Mouse (Mus musculus) forebrain, postnatal 0 days (tissue): ENCODE data around the gene Lars2. TPM values are rescaled to one million over a fixed set of nuclear protein-coding genes. Genes with fewer than 3 reads are reported as not detected.

Experiments
- ATAC-seq: fragments of 200-750 bp; cut with Nextera tagmentation; 2 replicates; pipeline ENCODE4 v1.8.0; 2017; ENCODE audit warnings: mild to moderate bottlenecking, moderate library complexity
- DNase-seq: peaks from one replicate; pipeline ENCODE4 v3.0.0-alpha.2; 2015
- H3K27ac ChIP-seq: fragments of 300-500 bp; sonication (generic); 2 replicates; pipeline ENCODE4 v1.5.1; 2014; ENCODE audit warnings: low read depth, mild to moderate bottlenecking, antibody characterized with exemption, low read length, moderate library complexity, mixed read lengths
- H3K27me3 ChIP-seq: fragments of 300-500 bp; sonication (generic); 2 replicates; pipeline ENCODE4 v1.6.1; 2014; ENCODE audit warnings: mild to moderate bottlenecking, low read length, mixed read lengths; ENCODE audit not compliant: insufficient read depth
- H3K36me3 ChIP-seq: fragments of 300-500 bp; sonication (generic); 2 replicates; pipeline ENCODE4 v1.6.1; 2014; ENCODE audit warnings: mild to moderate bottlenecking, moderate library complexity; ENCODE audit not compliant: insufficient read depth
- H3K4me1 ChIP-seq: fragments of 300-500 bp; sonication (generic); 2 replicates; pipeline ENCODE4 v1.6.1; 2014; ENCODE audit warnings: antibody characterized with exemption; ENCODE audit not compliant: insufficient read depth
- H3K4me2 ChIP-seq: fragments of 300-500 bp; sonication (generic); 2 replicates; pipeline ENCODE4 v1.6.1; 2014; ENCODE audit warnings: low read depth, mild to moderate bottlenecking, moderate library complexity
- H3K4me3 ChIP-seq: fragments of 300-500 bp; sonication (generic); 2 replicates; pipeline ENCODE4 v1.5.1; 2014; ENCODE audit warnings: low read depth, low read length, mixed read lengths
- H3K9ac ChIP-seq: fragments of 300-500 bp; sonication (generic); 2 replicates; pipeline ENCODE4 v1.6.1; 2014; ENCODE audit warnings: mild to moderate bottlenecking
- H3K9me3 ChIP-seq: fragments of 300-500 bp; sonication (generic); 2 replicates; pipeline ENCODE4 v1.6.1; 2016; ENCODE audit warnings: low read length
- CTCF ChIP-seq: sonication (generic); IDR thresholded peaks from 2 replicates; pipeline ENCODE4 v1.5.1; 2016; ENCODE audit warnings: antibody characterized with exemption, control low read depth, low read depth
- WGBS: fragments of 180-500 bp; shearing (Covaris S2); extraction: QIAGEN DNeasy Blood & Tissue Kit; methylation state at CpG from one replicate; pipeline ENCODE4 v1.1.7; 2014; 5-methylcytosine and 5-hydroxymethylcytosine counted together
- polyA plus RNA-seq: library from polyadenylated mRNA; unstranded; fragments of >200 nt; fragmentation: Nextera tagmentation; extraction: Ambion mirVana; gene quantifications from 2 replicates; pipeline ENCODE4 v1.2.1, GENCODE M21; 2015
- total RNA-seq: library from RNA; depleted of rRNA; stranded (reverse); fragments of >200 nt; gene quantifications from 2 replicates; pipeline ENCODE4 v1.2.3, GENCODE M21; 2014

The Lars2 gene
- total and polyA plus RNA-seq, 2 experiments from 2014 or later: 83.3 to 876 TPM

GRCm38 (mm10) chr9:123451772-123452171 is 85.0 kb downstream of the Lars2 start:
- Histone ChIP-seq H3K27ac (no peak overlapping the region), H3K36me3 (peaks cover 23% of the 10 kb centered on the region), H3K27me3 (no peaks in the 10 kb centered on the region), H3K4me2 (no peak overlapping the region), H3K9ac (no peak overlapping the region), H3K4me3 (no peak overlapping the region), H3K9me3 (no peaks in the 10 kb centered on the region), H3K4me1 (no peaks in the 10 kb centered on the region)
- no peak for TF ChIP-seq CTCF
- ATAC-seq (no peak), DNase-seq (no peak)
- 80% methylated on average over 3 of the region's 3 CpGs for WGBS

GRCm38 (mm10) chr9:123456634-123457602 is 90.2 kb downstream of the Lars2 start:
- no peaks in the 10 kb centered on the region for H3K27me3 ChIP-seq
- no peak for TF ChIP-seq CTCF
- H3K36me3 ChIP-seq: peaks cover 32% of the 10 kb centered on the region
- H3K9ac ChIP-seq: no peak overlapping the region
- WGBS: 60% methylated on average over 9 of the region's 9 CpGs
- H3K4me1 ChIP-seq: no peaks in the 10 kb centered on the region
- no peaks in the 10 kb centered on the region for H3K9me3 ChIP-seq
- DNase-seq (no peak), ATAC-seq (no peak)
- no peak overlapping the region for H3K27ac ChIP-seq
- H3K4me2 ChIP-seq: no peak overlapping the region
- H3K4me3 ChIP-seq: no peak overlapping the region

GRCm38 (mm10) chr9:123457603-123458002 is 90.9 kb downstream of the Lars2 start:
- TF ChIP-seq CTCF: peak; percentile 52
- no peak for ATAC-seq

GRCm38 (mm10) chr9:123467141-123467620 is 100.5 kb downstream of the Lars2 start:
- H3K9ac ChIP-seq: no peak overlapping the region
- WGBS: 26% methylated on average over 4 of the region's 4 CpGs
- no peak for TF ChIP-seq CTCF
- no peak overlapping the region for H3K4me2 ChIP-seq
- H3K9me3 ChIP-seq: no peaks in the 10 kb centered on the region
- H3K27me3 ChIP-seq: no peaks in the 10 kb centered on the region
- peaks cover 4% of the 10 kb centered on the region; the same call in 1 of the 2 replicates for H3K36me3 ChIP-seq
- ATAC-seq: peak; percentile 85
- H3K27ac ChIP-seq: 0 out of 2 replicates have a peak overlapping the region, but pooled peaks have one; percentile 5
- H3K4me3 ChIP-seq: no peak overlapping the region
- peak; percentile 41 for DNase-seq
- H3K4me1 ChIP-seq: no peaks in the 10 kb centered on the region

More at GRCm38 (mm10) chr9:123457603-123458002, 90.9 kb downstream of the Lars2 start:
- no peaks in the 10 kb centered on the region for H3K4me1 ChIP-seq
- no peak overlapping the region for H3K4me2 ChIP-seq
- H3K9me3 ChIP-seq: no peaks in the 10 kb centered on the region
- WGBS: 69% methylated on average over 2 of the region's 2 CpGs
- H3K9ac ChIP-seq: no peak overlapping the region
- no peak overlapping the region for H3K27ac ChIP-seq
- no peaks in the 10 kb centered on the region for H3K27me3 ChIP-seq
- no peak overlapping the region for H3K4me3 ChIP-seq
- H3K36me3 ChIP-seq: peaks cover 34% of the 10 kb centered on the region
- no peak for DNase-seq

GRCm38 (mm10) chr9:123468406-123469085 is 101.8 kb downstream of the Lars2 start:
- no peaks in the 10 kb centered on the region for H3K27me3 ChIP-seq
- no peak overlapping the region for H3K27ac ChIP-seq
- H3K36me3 ChIP-seq: no peaks in the 10 kb centered on the region
- DNase-seq (no peak), ATAC-seq (no peak)
- H3K9ac ChIP-seq: no peak overlapping the region
- H3K9me3 ChIP-seq: no peaks in the 10 kb centered on the region
- WGBS: 67% methylated on average over 5 of the region's 5 CpGs
- no peak for TF ChIP-seq CTCF
- H3K4me1 ChIP-seq: no peaks in the 10 kb centered on the region
- H3K4me3 ChIP-seq: no peak overlapping the region
- H3K4me2 ChIP-seq: no peak overlapping the region

GRCm38 (mm10) chr9:123469087-123469486 is 102.4 kb downstream of the Lars2 start:
- H3K27ac ChIP-seq: no peak overlapping the region
- TF ChIP-seq CTCF: no peak
- H3K4me2 ChIP-seq: no peak overlapping the region
- no peaks in the 10 kb centered on the region for H3K4me1 ChIP-seq
- no peak overlapping the region for H3K4me3 ChIP-seq
- H3K9ac ChIP-seq: no peak overlapping the region
- ATAC-seq: no peak
- H3K9me3 ChIP-seq: no peaks in the 10 kb centered on the region
- no peaks in the 10 kb centered on the region for H3K27me3 ChIP-seq
- DNase-seq: no peak
- H3K36me3 ChIP-seq: no peaks in the 10 kb centered on the region

GRCm38 (mm10) chr9:123473377-123473776 is 106.7 kb downstream of the Lars2 start:
- Histone ChIP-seq H3K4me3 (no peak overlapping the region), H3K9ac (no peak overlapping the region), H3K27ac (no peak overlapping the region), H3K36me3 (no peaks in the 10 kb centered on the region), H3K27me3 (no peaks in the 10 kb centered on the region), H3K4me2 (no peak overlapping the region), H3K9me3 (no peaks in the 10 kb centered on the region), H3K4me1 (no peaks in the 10 kb centered on the region)
- no peak for TF ChIP-seq CTCF
- ATAC-seq: peak; percentile 42; the same call in 1 of the 2 replicates
- no peak for DNase-seq
